Mouse (Mus musculus) frontal cortex, postnatal 25 days (tissue): ENCODE measurements around the gene Rnft1.
"Not testable (repeated sequence)": the region's sequence is repeated elsewhere in the genome, so short reads cannot be mapped to it uniquely, and the experiment has no call there.

Source experiments
- DNase-seq, 2 experiments: peaks; one replicate each; pipeline ENCODE4 v3.0.0; 2022; ENCODE audit warnings: low spot score in 2 of 2

The Rnft1 gene

GRCm38 (mm10) chr11:86517229-86517628 is 32.8 kb downstream of the Rnft1 start:
- DNase-seq: no peak

GRCm38 (mm10) chr11:86519751-86520150 is 35.3 kb downstream of the Rnft1 start:
- no peak for DNase-seq

GRCm38 (mm10) chr11:86527528-86527927 is 43.1 kb downstream of the Rnft1 start:
- DNase-seq: no peak

DNA sequence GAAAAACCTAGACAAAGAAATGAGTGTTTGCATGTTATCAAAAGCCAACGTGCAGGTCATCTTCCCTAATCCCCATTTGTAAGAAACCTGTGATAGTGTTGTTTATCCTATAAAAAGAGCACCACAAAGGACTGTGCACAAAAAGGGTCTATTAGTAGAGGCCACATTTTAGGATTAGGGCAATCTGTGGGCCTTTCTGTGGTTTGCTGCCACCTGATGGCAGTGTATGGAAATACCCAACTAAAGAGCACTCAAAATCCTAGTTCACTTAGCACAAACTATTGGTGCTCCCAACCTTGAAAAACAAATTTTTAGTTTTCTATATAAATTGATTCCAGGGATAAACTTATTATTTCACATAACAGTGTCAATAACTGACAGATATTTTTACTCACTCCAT is 48.4 kb downstream of the Rnft1 start:
- no peak for DNase-seq

GRCm38 (mm10) chr11:86533302-86533701 is 48.8 kb downstream of the Rnft1 start:
- DNase-seq: not testable (repeated sequence)

DNA sequence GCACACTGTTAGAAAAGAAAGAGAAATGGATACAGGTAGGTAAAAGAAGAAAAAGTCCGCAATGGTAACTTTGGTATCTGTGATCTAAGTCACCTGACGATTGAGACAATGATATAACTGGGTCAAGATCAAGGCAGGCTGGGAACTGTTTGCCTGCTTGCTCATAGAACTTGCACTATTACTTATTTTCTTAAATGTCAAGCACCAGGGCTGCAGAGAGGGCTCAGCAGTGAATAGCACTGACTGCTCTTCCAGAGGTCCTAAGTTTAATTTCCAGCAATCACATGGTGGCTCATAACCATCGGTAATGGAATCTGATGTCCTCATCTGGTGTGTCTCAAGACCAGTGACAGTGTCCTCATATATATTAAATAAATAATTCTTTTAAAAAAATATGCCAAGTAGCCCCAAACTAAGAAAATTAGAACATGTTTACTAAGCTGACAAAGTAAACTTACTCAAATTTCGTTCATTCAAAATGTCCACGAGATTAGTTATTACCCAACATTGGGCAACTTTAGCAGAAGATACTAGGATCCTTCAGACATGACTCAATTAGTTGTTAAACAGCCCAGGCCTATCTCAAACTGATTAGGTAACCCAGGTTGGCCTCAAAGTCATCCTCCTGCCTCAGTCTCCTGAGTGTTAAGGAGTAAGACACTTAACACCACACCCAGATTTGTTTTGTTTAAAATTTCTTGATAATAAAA is 49.9 kb downstream of the Rnft1 start:
- no peak for DNase-seq

DNA sequence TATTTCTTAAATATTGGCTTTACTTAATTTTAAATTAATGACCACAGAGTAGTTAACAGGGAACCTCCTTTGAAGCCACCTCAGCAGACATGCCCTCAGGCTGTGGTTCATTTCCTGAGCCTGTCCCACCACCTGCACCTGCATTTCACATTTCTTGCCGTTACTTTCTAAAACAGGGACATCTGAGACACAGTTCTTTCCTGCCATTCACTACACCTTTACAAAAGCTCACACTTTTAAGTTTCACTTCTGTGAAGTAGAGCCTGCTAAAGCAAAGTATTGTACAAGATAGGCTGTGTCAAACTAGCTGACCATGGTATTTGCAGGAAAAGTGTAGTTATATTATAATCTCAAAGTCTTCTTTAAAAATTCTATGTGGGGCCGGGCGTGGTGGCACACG is 54.3 kb downstream of the Rnft1 start:
- no peak for DNase-seq

- no peak for DNase-seq
Measured at GRCm38 (mm10) chr11:86539716-86540475, 55.4 kb downstream of the Rnft1 start.

GRCm38 (mm10) chr11:86540476-86540845 is 56.0 kb downstream of the Rnft1 start:
- no peak for DNase-seq

DNA sequence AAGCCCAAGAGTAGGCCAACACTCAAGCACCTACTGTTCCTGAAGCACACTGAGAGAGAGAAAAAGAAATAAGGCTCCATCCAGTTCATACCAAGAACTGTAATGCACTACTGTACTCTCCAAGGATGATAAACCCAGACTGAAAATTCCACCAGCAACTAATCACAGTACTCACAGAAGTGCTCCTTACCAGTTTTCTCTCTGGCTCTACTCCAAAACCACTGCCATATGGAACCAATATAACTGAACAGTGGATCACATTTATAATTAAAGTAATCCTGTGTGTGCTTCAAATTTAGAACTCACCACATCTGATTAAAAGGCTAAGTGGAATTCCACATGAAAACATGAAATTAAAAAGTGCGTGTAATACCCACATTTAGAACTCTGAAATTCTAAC is 58.4 kb downstream of the Rnft1 start:
- DNase-seq: no peak

- peak; percentile 13 to 19 for DNase-seq
Measured at GRCm38 (mm10) chr11:86543960-86544638, 59.6 kb downstream of the Rnft1 start.

- DNase-seq: peak; percentile 96 to 98
Measured at GRCm38 (mm10) chr11:86544639-86545299, 60.3 kb downstream of the Rnft1 start, which contains the start of the genes Rps6kb1 and Tubd1. Rps6kb1 (minus strand) TSS chr11:86544805. Tubd1 (plus strand) TSS chr11:86544991.

DNA sequence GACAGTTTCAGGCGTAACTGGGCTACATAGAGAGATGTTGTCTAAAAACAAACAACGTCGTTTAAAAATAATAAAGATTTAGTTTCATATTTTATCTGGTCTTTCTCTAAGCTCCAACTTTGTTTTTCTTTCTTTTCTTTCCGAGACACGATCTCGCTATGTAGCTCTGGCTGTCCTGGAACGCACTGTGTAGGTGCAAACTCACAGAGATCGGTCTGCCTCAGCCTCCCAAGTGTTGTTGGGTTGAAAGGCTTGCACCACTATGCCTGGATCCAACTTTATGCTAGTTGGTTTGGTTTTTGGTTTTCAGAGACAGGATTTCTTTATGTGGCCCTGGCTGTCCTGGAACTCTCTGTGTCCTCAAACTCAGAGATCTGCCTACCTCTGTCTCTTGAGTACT is 61.1 kb downstream of the Rnft1 start:
- DNase-seq: no peak

GRCm38 (mm10) chr11:86547412-86547811 is 63.0 kb downstream of the Rnft1 start:
- no peak for DNase-seq
